Mouse (Mus musculus) gastrocnemius, adult 2 months (tissue): Measurements from ENCODE around the gene Plxdc1. TPM values are rescaled to one million over a fixed set of nuclear protein-coding genes. Genes with fewer than 3 reads are reported as not detected.

Experiments
- DNase-seq: peaks from one replicate; pipeline ENCODE4 v3.0.0; 2022
- H3K27ac ChIP-seq: fragments of 200-600 bp; 2 replicates; pipeline ENCODE4 v1.8.1; 2022; ENCODE audit warnings: mild to moderate bottlenecking
- H3K4me3 ChIP-seq: fragments of 200-600 bp; 2 replicates; pipeline ENCODE4 v1.8.1; 2022; ENCODE audit warnings: mild to moderate bottlenecking, moderate library complexity
- CTCF ChIP-seq: fragments of 200-600 bp; IDR thresholded peaks from 2 replicates; pipeline ENCODE4 v1.8.1; 2022; ENCODE audit warnings: antibody characterized with exemption, mild to moderate bottlenecking, moderate library complexity
- intact Hi-C: fragments of 180-260 bp; cut with DNase I; formaldehyde crosslinking; loops from one replicate; pipeline ENCODE4 v1.15.1; 2025
- total RNA-seq, 2 experiments: library from RNA; stranded (reverse); gene quantifications; 2 replicates each; pipeline ENCODE4 v1.2.3; 2021

The Plxdc1 gene
- total RNA-seq, 2 experiments from 2014 or later = 3.0 to 3.1 TPM

DNA sequence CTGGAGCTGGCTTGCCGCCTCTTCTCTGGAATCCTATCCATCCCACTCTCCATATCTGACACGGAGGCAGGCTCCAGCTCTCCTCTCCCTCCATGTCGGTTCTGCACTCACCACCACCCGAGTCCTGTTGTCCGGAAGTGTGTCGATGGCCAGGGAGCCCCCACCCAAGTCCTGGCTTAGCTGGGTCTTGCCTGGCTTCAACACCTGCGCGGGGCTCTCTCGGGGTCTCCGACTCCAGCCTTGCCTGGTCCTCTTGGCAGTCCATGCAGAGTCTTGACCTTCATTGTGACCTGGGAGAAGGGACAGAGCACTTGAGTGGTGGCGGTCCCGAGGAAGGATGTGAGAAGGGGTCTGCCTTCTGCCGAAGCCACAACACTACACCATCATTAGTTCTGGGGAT, 7.9 kb downstream of the Plxdc1 start:
- intact Hi-C loops = no loop called here
- Histone ChIP-seq H3K4me3 (no peak overlapping the region), H3K27ac (no peak overlapping the region)
- no peak for DNase-seq
- no peak for TF ChIP-seq CTCF

DNA sequence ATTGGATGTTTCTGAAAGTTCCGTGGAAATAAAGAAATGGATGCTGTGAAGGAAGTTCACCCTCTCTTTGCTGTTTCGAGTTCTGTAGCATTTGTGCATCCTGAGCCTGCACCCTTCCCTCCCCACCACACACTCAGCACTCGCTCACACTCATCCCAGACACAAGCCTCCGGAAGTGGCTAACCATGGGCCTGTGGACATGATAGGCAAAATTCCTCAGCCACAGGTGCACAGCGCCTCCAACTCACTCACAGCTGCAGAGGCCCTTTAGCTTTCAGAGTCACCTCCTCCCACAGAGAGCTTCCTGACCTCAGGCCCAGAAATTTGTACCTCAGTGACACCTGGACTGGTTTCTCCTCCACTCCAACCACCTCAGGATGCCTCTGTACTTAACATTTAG, 8.4 kb downstream of the Plxdc1 start:
- no peak for TF ChIP-seq CTCF
- DNase-seq = no peak
- intact Hi-C loops = no loop called here
- Histone ChIP-seq H3K27ac (no peak overlapping the region), H3K4me3 (no peak overlapping the region)

- intact Hi-C loops = no loop called here
- Histone ChIP-seq H3K27ac (no peak overlapping the region), H3K4me3 (no peak overlapping the region)
- TF ChIP-seq CTCF = no peak
- no peak for DNase-seq
Measured at GRCm38 (mm10) chr11:97974746-97975145, 11.5 kb downstream of the Plxdc1 start.

DNA sequence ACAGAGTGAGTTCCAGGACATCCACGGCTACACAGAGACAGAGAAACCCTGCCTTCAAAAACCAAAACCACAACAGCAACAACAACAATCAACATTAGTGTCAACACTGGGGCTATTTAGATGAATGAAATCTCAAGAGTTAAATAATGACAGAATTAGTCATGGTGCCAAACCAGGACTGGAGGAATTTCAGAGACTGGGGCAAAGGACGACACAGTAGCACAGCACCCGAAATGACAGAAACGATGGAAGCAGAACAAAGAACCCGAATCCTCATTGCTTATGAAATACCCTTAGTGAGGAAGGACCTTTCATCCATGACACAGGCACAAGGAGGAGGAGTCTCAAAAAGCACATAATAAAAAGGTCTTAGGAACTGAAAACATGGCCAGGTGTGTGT, 12.1 kb downstream of the Plxdc1 start:
- no peak overlapping the region for H3K27ac ChIP-seq
- H3K4me3 ChIP-seq = no peak overlapping the region
- intact Hi-C loops = no loop called here
- no peak for TF ChIP-seq CTCF
- no peak for DNase-seq

DNA sequence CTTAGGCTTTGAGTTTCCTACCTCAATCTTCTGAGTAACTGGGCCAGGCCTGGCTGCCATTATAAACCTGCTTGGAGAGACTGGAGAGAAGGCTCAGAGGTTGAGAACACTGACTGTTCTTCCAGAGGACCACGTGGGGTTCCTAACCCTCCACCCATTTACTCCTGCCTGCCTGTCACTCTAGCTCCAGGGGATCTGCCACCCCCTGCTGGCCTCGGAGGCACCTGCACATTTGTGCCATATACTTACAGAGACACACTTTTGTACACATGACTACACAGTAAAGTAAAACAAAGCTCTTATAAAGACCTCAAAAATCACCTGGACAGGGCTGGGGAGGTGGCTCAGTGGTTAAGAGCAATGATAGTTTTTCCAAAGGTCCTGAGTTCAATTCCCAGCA, 13.8 kb downstream of the Plxdc1 start:
- intact Hi-C loops = no loop called here

DNA sequence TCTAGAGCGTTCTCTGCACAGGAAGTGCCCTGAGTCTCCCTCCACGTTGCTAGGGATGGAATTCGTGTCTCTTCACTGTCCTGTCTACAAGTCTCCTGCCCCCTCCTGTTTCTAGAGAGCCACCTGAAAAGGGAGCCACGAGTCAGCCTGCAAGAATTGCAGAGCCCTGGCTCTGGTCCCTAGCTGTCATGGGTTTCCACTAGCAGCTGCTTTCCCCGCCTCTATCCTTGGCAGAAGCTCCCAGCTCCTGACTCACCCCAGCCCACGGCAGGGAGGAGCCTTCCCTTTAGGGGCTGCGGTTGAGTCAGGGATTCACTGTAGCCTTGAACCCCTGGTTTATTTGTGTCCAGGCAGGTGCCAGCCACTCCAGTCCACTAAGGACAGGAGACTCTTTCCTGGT, 15.0 kb downstream of the Plxdc1 start:
- Histone ChIP-seq H3K27ac (peak overlapping the region; percentile 71), H3K4me3 (peak overlapping the region; percentile 59)
- intact Hi-C loops = no loop called here
- TF ChIP-seq CTCF = peak; percentile 14; the same call in 1 of the 2 replicates
- DNase-seq = peak; percentile 94

More for the DNA sequence above, 13.8 kb downstream of the Plxdc1 start:
- TF ChIP-seq CTCF = peak; percentile 13; the same call in 1 of the 2 replicates
- no peak for DNase-seq
- H3K4me3 ChIP-seq = no peak overlapping the region
- H3K27ac ChIP-seq = no peak overlapping the region

DNA sequence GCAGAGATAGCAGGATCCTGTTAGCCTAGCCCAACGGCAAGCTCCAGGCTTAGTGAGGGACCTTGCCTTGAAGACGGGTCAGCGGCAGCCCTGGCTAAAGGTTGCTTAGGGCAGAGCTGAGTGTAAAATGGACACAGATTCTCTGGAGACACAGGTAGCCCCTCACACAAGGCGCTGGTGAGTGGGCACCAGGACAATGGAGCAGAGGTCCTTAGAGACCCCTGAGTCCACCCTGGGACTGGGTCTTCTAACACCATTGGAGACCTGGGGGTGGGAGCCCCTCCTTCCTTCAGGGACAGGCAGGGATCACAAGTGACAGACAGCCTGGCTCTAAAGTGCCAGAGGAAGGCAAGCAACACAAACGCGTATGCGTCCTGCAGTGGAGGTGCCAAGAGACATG, 15.5 kb downstream of the Plxdc1 start:
- no peak for DNase-seq
- TF ChIP-seq CTCF = no peak
- Histone ChIP-seq H3K27ac (peak overlapping the region; percentile 71), H3K4me3 (peak overlapping the region; percentile 59)
- intact Hi-C loops = no loop called here

DNA sequence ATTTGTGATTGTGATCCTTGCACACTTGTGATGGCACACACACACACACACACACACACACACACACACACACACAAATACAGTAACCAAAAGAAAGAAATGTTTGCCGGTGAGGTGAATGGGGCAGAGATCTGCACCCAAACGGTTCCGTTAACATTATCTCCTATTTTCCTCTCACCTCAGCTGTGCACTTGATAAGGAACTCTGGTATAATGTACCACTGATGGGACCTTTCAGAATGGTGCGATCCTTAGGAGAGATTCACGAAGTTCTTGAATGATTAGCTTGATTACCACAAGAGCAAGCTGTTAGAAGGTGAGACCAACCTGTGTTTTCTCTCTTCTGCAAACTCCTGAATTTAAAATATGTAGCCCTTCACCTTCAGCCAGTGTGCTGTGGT, 17.9 kb downstream of the Plxdc1 start:
- TF ChIP-seq CTCF = no peak
- no peak for DNase-seq
- H3K4me3 ChIP-seq = no peak overlapping the region
- no peak overlapping the region for H3K27ac ChIP-seq
- intact Hi-C loops = no loop called here

DNA sequence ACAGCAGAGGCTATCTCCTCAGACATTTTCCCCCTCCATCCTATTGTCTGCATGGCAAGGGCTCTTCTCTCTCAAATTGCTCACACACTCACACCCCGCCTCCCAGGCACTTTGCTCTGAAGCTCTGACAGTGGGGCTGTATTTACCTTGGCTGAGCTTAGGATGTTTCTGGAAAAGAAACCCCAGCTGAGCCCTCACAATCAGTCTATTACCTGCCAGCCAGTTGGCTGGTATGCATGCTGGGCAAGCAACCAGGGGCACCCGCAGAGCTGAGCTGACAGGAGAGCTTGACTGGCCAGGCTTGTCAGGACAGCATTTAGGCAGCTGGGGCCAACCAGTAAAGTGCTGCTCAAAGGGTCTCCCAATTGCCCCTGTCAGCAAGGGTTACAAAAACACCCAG, 19.1 kb downstream of the Plxdc1 start:
- TF ChIP-seq CTCF = no peak
- Histone ChIP-seq H3K27ac (no peak overlapping the region), H3K4me3 (no peak overlapping the region)
- DNase-seq = no peak
- intact Hi-C loops = no loop called here

DNA sequence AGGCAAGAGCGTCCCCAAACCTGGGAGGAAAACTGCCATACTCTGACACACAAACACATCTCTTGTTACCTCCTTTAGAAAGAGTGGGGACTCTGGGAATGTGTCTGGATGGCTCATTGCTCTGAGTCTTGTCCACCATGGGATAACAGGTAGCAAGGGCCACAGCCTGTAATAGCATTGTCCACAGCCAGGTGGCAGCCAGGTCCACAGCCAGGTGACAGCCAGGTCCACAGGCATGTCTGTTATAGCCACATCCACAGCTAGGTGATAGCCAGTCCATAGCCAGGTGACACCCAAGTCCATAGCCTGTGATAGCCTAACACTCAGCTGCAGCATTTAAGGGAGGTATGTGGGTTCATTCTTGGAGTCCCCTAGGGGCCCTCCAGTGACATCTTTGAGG, 25.3 kb downstream of the Plxdc1 start:
- TF ChIP-seq CTCF = peak; percentile 37
- H3K4me3 ChIP-seq = no peak overlapping the region
- DNase-seq = no peak
- no peak overlapping the region for H3K27ac ChIP-seq
- intact Hi-C loops = no loop called here

DNA sequence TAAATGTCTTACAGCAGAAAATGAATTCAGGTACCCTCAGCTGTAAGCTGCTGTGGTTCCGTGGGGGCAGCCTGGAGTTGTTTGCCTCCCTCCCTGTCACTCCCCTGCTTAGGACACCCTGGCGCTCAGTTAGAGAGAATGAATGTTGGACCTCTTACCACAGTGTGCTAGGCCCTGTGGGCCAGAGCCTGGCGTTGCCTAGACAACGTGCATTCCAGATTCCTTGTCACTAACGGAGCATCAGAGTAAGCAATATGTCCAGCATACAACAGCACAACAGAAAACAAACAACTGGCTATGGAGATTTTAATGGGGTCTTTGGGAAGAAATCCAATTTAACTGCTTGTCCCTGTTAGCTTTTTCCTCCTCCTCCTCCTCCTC, 27.0 kb downstream of the Plxdc1 start:
- TF ChIP-seq CTCF = no peak
- H3K27ac ChIP-seq = peak overlapping the region; percentile 38; the same call in 1 of the 2 replicates
- intact Hi-C loops = no loop called here
- no peak overlapping the region for H3K4me3 ChIP-seq
- DNase-seq = no peak

GRCm38 (mm10) chr11:97958641-97959299, 27.5 kb downstream of the Plxdc1 start:
- no peak overlapping the region for H3K4me3 ChIP-seq
- H3K27ac ChIP-seq = peak overlapping the region; percentile 38; the same call in 1 of the 2 replicates
- TF ChIP-seq CTCF = no peak
- DNase-seq = no peak
- intact Hi-C loops = no loop called here

DNA sequence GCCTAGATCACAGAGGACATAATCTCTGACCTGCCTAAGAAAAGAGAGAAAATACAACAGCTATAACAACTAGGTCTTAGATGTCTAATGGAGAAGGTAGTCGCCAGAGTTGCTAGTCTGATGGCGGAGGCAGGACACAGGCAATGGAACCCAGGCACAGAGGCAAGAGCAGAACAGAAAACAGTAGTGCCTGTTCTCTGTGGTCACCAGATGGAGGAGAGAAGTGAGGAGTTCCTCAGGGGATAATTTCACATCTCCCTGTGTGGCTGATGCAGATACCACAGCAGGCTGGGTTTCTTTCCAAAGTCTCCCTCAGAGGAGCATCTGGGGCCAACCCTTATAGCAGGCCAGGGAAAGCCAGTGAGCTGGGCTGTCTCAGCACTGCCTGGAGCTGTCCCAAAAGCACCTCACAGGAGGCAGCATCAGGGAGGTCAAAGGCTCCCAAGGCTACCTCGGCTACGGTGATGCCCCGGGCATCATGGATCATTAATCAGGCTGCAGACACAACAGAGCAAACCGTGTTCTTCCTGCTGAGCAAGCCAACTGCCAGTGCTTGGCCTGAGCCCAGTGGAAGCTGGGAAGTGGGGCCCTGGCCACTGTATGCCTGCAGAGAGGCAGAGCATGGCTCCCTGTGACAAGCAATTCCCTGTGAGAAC, 29.2 kb downstream of the Plxdc1 start:
- Histone ChIP-seq H3K4me3 (no peak overlapping the region), H3K27ac (no peak overlapping the region)
- no peak for DNase-seq
- intact Hi-C loops = no loop called here
- no peak for TF ChIP-seq CTCF

GRCm38 (mm10) chr11:97955915-97956314, 30.3 kb downstream of the Plxdc1 start:
- Histone ChIP-seq H3K27ac (no peak overlapping the region), H3K4me3 (no peak overlapping the region)
- no peak for DNase-seq
- intact Hi-C loops = no loop called here
- TF ChIP-seq CTCF = no peak
